Mouse (Mus musculus) embryonic facial prominence, embryonic 10.5 days (tissue): ENCODE measurements around the gene Tpsb2. TPM values are rescaled to one million over a fixed set of nuclear protein-coding genes. Genes with fewer than 3 reads are reported as not detected.

Experiments used
- DNase-seq: peaks from one replicate; pipeline ENCODE4 v3.0.0-alpha.2; 2017; ENCODE audit warnings: low spot score
- H3K27ac ChIP-seq: fragments of 300-500 bp; sonication (generic); replicated peaks from 2 replicates; pipeline ENCODE4 v1.5.1; 2016; ENCODE audit warnings: mild to moderate bottlenecking
- H3K27me3 ChIP-seq: fragments of 300-500 bp; sonication (generic); replicated peaks from 2 replicates; pipeline ENCODE4 v1.6.1; 2016; ENCODE audit warnings: low read depth, mild to moderate bottlenecking; ENCODE audit not compliant: poor library complexity, severe bottlenecking
- H3K36me3 ChIP-seq: fragments of 300-500 bp; sonication (generic); replicated peaks from 2 replicates; pipeline ENCODE4 v1.6.1; 2016; ENCODE audit warnings: mild to moderate bottlenecking, moderate library complexity
- H3K4me1 ChIP-seq: fragments of 300-500 bp; sonication (generic); 2 replicates; pipeline ENCODE4 v1.6.1; 2016
- H3K4me3 ChIP-seq: fragments of 300-500 bp; sonication (generic); 2 replicates; pipeline ENCODE4 v1.5.1; 2016; ENCODE audit warnings: mild to moderate bottlenecking, moderate library complexity
- H3K9me3 ChIP-seq: fragments of 300-500 bp; sonication (generic); 2 replicates; pipeline ENCODE4 v1.6.1; 2016; ENCODE audit warnings: mild to moderate bottlenecking
- WGBS: fragments of 180-500 bp; shearing (Covaris S2); methylation state at CpG from one replicate; pipeline ENCODE4 v1.1.7; 2016; 5-methylcytosine and 5-hydroxymethylcytosine counted together
- polyA plus RNA-seq: library from polyadenylated mRNA; unstranded; fragments of >200 nt; fragmentation: Nextera tagmentation; extraction: Ambion mirVana; gene quantifications from 2 replicates; pipeline ENCODE4 v1.2.1, GENCODE M21; 2016

Tpsb2 gene
- not detected in 2 replicates for polyA plus RNA-seq

GRCm38 (mm10) chr17:25366005-25366404 is at the start of gene Tpsb2:
Gene Tpsb2 (plus strand): TSS chr17:25366305.
- Histone ChIP-seq H3K4me3 (no peak within 1 kb of the TSS), H3K36me3 (no peaks in the 10 kb centered on the region)
- WGBS: 78% methylated on average over 2 of the region's 2 CpGs

GRCm38 (mm10) chr17:25318354-25318753 is 47.8 kb upstream of the Tpsb2 start, which contains the start of gene Prss29:
Gene Prss29 (plus strand): TSS chr17:25318654.
- H3K4me1 ChIP-seq: peaks cover 12% of the 10 kb centered on the region
- H3K9me3 ChIP-seq: no peaks in the 10 kb centered on the region
- no peaks in the 10 kb centered on the region for H3K27me3 ChIP-seq
- H3K27ac ChIP-seq: no peak within 1 kb of the TSS
- no peak for DNase-seq
- no peaks in the 10 kb centered on the region for H3K36me3 ChIP-seq
- H3K4me3 ChIP-seq: no peak within 1 kb of the TSS
- 82% methylated on average over 5 of the region's 5 CpGs for WGBS

More at GRCm38 (mm10) chr17:25366005-25366404, at the start of gene Tpsb2:
- no peak for DNase-seq
- Histone ChIP-seq H3K27me3 (0 out of 2 replicates have a peak, but pooled peaks cover 6% of the 10 kb centered on the region), H3K4me1 (no peaks in the 10 kb centered on the region), H3K9me3 (no peaks in the 10 kb centered on the region), H3K27ac (no peak within 1 kb of the TSS)

GRCm38 (mm10) chr17:25320819-25321218 is 45.3 kb upstream of the Tpsb2 start:
- WGBS: 90% methylated on average over 8 of the region's 8 CpGs
- H3K9me3 ChIP-seq: no peaks in the 10 kb centered on the region
- no peaks in the 10 kb centered on the region; the same call in 1 of the 2 replicates for H3K27me3 ChIP-seq
- H3K4me3 ChIP-seq: no peak overlapping the region
- DNase-seq: no peak
- H3K4me1 ChIP-seq: peaks cover 12% of the 10 kb centered on the region
- no peaks in the 10 kb centered on the region for H3K36me3 ChIP-seq
- H3K27ac ChIP-seq: no peak overlapping the region

- Histone ChIP-seq H3K36me3 (no peaks in the 10 kb centered on the region), H3K4me1 (peaks cover 12% of the 10 kb centered on the region), H3K9me3 (no peaks in the 10 kb centered on the region), H3K4me3 (no peak overlapping the region), H3K27me3 (no peaks in the 10 kb centered on the region; the same call in 1 of the 2 replicates), H3K27ac (no peak overlapping the region)
- no peak for DNase-seq
- 15% methylated on average over 2 of the region's 2 CpGs for WGBS
Measured at GRCm38 (mm10) chr17:25322930-25323329, 43.2 kb upstream of the Tpsb2 start.

GRCm38 (mm10) chr17:25332321-25332720 is 33.8 kb upstream of the Tpsb2 start:
- Histone ChIP-seq H3K27me3 (peaks cover 13% of the 10 kb centered on the region; the same call in 1 of the 2 replicates), H3K36me3 (no peaks in the 10 kb centered on the region), H3K4me3 (no peak overlapping the region), H3K4me1 (no peaks in the 10 kb centered on the region), H3K9me3 (no peaks in the 10 kb centered on the region), H3K27ac (no peak overlapping the region)
- WGBS: 80% methylated on average over 9 of the region's 9 CpGs
- DNase-seq: no peak

GRCm38 (mm10) chr17:25333943-25334342 is 32.2 kb upstream of the Tpsb2 start:
- DNase-seq: peak; percentile 84
- Histone ChIP-seq H3K4me3 (no peak overlapping the region), H3K4me1 (no peaks in the 10 kb centered on the region), H3K27me3 (peaks cover 13% of the 10 kb centered on the region; the same call in 1 of the 2 replicates), H3K36me3 (no peaks in the 10 kb centered on the region), H3K27ac (no peak overlapping the region), H3K9me3 (no peaks in the 10 kb centered on the region)
- 2% methylated on average over 8 of the region's 8 CpGs for WGBS

- Histone ChIP-seq H3K27ac (no peak overlapping the region), H3K4me1 (no peaks in the 10 kb centered on the region), H3K9me3 (no peaks in the 10 kb centered on the region), H3K36me3 (no peaks in the 10 kb centered on the region), H3K4me3 (no peak overlapping the region), H3K27me3 (peaks cover 7% of the 10 kb centered on the region; the same call in 1 of the 2 replicates)
- 83% methylated on average over 4 of the region's 4 CpGs for WGBS
- DNase-seq: no peak
Measured at GRCm38 (mm10) chr17:25338218-25338617, 27.9 kb upstream of the Tpsb2 start.

GRCm38 (mm10) chr17:25340003-25340402 is 26.1 kb upstream of the Tpsb2 start:
- WGBS: 85% methylated on average over 6 of the region's 6 CpGs
- Histone ChIP-seq H3K27me3 (no peaks in the 10 kb centered on the region), H3K36me3 (no peaks in the 10 kb centered on the region), H3K9me3 (no peaks in the 10 kb centered on the region), H3K27ac (no peak overlapping the region), H3K4me1 (no peaks in the 10 kb centered on the region), H3K4me3 (no peak overlapping the region)
- DNase-seq: no peak

- no peaks in the 10 kb centered on the region for H3K4me1 ChIP-seq
- no peak for DNase-seq
- 66% methylated on average over 3 of the region's 3 CpGs for WGBS
- H3K36me3 ChIP-seq: no peaks in the 10 kb centered on the region
- no peaks in the 10 kb centered on the region for H3K9me3 ChIP-seq
- no peak overlapping the region for H3K4me3 ChIP-seq
- H3K27me3 ChIP-seq: no peaks in the 10 kb centered on the region
- H3K27ac ChIP-seq: no peak overlapping the region
Measured at GRCm38 (mm10) chr17:25341490-25341889, 24.6 kb upstream of the Tpsb2 start.

- Histone ChIP-seq H3K9me3 (no peaks in the 10 kb centered on the region), H3K4me3 (no peak within 1 kb of the TSS), H3K27ac (no peak within 1 kb of the TSS), H3K4me1 (no peaks in the 10 kb centered on the region), H3K36me3 (no peaks in the 10 kb centered on the region), H3K27me3 (no peaks in the 10 kb centered on the region)
- DNase-seq: no peak
- WGBS: 94% methylated on average over 4 of the region's 4 CpGs
Measured at GRCm38 (mm10) chr17:25345462-25345861, 20.6 kb upstream of the Tpsb2 start, which contains the start of gene Tpsab1. Gene Tpsab1 (minus strand): TSS chr17:25345562.

GRCm38 (mm10) chr17:25361291-25361690 is 4.8 kb upstream of the Tpsb2 start:
- Histone ChIP-seq H3K4me3 (no peak overlapping the region), H3K4me1 (no peaks in the 10 kb centered on the region), H3K27ac (no peak overlapping the region), H3K27me3 (0 out of 2 replicates have a peak, but pooled peaks cover 6% of the 10 kb centered on the region), H3K9me3 (no peaks in the 10 kb centered on the region), H3K36me3 (no peaks in the 10 kb centered on the region)
- no peak for DNase-seq
- 71% methylated on average over 2 of the region's 2 CpGs for WGBS

- 9% methylated on average over 1 of the region's 1 CpGs for WGBS
- DNase-seq: peak; percentile 55
Measured at GRCm38 (mm10) chr17:25363726-25364125, 2.4 kb upstream of the Tpsb2 start.

GRCm38 (mm10) chr17:25368973-25369372 is 2.9 kb downstream of the Tpsb2 start, which contains the start of gene Tpsg1:
Gene Tpsg1 (plus strand): TSS chr17:25369273.
- DNase-seq: no peak
- Histone ChIP-seq H3K4me1 (peaks cover 5% of the 10 kb centered on the region), H3K4me3 (no peak within 1 kb of the TSS), H3K9me3 (no peaks in the 10 kb centered on the region), H3K36me3 (no peaks in the 10 kb centered on the region), H3K27ac (no peak within 1 kb of the TSS), H3K27me3 (0 out of 2 replicates have a peak, but pooled peaks cover 10% of the 10 kb centered on the region)
- WGBS: 85% methylated on average over 3 of the region's 3 CpGs

More at GRCm38 (mm10) chr17:25363726-25364125, 2.4 kb upstream of the Tpsb2 start:
- H3K4me1 ChIP-seq: no peaks in the 10 kb centered on the region
- 0 out of 2 replicates have a peak, but pooled peaks cover 6% of the 10 kb centered on the region for H3K27me3 ChIP-seq
- H3K27ac ChIP-seq: no peak overlapping the region
- H3K4me3 ChIP-seq: no peak overlapping the region
- no peaks in the 10 kb centered on the region for H3K36me3 ChIP-seq
- H3K9me3 ChIP-seq: no peaks in the 10 kb centered on the region
